Mouse (Mus musculus) gastrocnemius, adult 8-10 months (tissue): ENCODE measurements at regions not wholly inside any gene's neighbourhood (a gene's known extent, or its start where the extent isn't known, plus 50 kb on each side); places are given as distances from the start of the nearest gene placed in this dataset.
A peak's percentile ranks its signal among the peaks of the same experiment; 100 is the strongest.

Experiments
- DNase-seq, 2 experiments: peaks; one replicate each; pipeline ENCODE4 v3.0.0; 2022; ENCODE audit warnings: low spot score in 2 of 2

DNA sequence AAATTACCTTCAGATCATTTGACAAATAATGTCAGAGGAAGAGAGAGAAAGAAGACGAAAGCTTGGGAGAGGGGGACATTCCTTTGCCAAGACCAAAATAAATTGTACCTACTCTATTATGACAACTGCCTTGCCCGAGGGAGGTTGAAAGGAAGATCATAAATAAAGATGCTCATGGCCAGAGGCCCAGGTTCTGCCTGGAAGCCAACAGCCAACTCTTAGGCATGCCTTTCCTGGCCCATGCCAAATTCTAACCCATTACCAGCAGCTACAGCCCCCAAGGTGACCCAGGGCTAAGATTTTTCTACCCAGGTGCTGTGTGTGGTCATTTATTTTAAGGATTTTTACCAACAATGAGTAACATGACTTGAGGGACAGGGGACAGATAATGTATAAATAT lies 54.9 kb downstream of the Cbln1 start:
- no peak for DNase-seq

DNA sequence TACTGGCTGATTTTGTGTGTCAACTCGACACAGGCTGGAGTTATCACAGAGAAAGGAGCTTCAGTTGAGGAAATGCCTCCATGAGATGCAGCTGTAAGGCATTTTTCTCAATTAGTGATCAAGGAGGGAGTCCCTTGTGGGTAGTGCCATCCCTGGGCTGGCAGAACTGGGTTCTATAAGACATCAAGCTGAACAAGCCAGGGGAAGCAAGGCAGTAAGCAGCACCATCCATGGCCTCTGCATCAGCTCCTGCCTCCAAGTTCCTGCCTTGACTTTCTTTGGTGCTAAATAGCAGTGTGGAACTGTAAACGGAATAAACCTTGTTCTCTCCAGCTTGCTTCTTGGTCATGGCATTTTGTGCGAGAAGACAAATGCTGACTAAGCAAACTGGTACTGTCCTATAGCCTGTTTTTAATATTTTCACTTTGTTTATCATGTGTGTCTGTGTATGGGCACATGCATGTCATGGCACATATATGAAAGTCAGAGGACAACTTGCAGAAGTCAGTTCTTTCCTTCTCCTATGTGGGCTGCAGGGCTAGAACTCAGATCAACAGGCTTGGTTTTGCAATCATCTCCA lies 57.3 kb downstream of the Cbln1 start:
- no peak for DNase-seq

DNA sequence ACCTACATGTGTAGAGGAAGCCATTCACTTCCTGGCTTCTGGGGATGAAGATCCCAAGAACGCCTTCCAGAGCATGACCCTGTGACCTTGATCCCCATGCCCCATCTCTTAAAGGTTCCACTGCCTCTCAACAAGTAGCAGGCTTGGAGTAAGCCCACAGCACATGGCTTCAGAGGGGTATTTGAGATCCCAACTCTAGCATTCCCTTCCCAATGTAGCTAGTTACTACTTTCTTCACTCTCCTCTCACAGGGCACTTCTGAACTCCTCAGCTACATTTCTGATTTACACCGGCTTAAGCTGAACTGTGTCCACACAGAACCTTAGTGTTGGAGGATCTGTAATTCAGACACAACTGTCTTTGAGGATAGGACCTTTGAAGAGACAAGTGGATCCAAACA lies 83.4 kb downstream of the Cbln1 start:
- DNase-seq = no peak

DNA sequence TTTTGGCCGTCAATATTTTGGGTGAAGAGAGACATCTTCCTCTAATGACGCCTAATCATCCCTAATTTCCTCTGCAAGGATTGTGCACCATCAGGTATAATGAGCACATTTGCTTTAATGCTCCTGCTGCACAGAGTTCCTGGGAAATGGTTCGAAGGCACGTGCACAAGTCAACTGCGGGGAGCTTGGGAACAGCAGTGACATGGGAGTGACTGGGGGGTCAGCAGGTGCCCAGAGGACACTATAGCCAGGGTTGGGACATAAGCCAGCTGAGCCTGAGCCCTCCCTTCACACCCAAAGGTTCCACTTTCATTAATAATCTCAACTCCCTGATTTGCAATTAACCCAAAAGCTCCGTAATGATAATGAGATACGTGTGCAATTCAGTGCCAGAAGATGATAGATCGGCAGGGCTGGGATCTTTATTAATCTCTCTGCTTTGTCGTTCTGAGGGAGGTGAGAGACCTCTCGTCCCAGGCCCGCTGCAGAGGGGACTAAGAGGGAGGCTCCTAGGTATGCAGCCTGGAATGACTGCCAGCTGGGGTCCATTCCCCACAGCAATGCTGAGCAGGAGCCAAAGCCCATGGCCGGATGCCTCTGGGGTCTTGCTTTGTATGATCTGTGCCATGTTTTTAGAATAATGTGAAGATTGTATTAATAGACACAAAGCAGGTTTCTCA lies 88.7 kb downstream of the Cbln1 start:
- DNase-seq = no peak

DNA sequence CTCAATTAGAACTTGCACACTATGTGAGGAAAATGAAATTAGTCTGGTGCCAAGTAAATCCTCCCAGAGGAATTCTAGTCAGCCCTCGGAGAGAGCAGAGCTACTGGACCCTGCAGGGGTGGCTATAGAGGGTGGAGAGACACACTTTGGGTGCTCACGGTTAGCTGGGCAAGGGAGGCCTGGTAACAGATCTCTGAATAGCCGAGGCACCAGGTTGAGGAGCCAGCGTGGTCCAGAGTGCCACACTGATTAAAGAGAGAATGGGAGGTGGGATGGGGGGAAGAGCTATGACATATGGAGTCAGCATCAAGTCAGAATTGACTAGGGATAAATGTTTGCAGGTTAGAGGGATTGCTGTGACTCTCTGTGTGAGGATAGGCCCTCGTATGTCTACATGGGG lies 90.1 kb downstream of the Cbln1 start:
- no peak for DNase-seq

DNA sequence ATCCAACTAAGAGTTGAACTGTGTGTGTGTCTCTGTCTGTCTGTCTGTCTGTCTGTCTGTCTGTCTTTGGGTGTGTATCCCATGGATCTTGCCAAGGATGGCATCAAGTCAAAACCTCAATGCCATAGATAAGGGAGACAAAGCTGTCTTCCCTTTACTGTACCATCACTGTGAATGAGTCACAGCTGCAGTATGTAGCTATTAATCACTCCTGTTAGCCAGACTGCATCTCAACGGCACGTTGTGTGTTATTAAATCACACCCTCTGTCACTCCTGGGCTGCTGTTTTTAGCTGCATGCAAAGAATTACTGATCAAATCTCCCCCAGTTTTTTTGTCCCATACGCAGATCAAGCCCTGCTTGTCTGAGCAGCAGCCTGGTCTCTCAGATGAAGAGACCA lies 91.6 kb downstream of the Cbln1 start:
- DNase-seq = no peak

DNA sequence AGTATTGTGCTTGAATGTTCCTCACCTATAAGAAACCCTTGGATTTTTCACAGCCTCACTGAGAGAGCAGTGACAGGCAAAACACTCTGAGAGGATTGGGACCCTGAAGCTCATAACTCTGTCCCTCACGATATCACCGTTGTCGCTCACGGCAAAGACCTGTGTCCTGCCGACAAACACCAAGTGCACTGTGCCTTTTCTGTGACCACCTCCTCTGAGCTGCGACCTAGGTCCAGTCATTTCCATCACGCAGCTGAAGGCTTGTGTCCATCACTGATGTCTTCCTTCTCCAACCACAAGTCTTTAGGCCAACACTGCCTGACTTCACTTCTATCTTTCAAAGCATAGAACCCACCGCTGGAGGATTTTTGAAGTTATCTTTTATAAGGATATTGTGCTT lies 93.1 kb downstream of the Cbln1 start:
- DNase-seq = no peak

DNA sequence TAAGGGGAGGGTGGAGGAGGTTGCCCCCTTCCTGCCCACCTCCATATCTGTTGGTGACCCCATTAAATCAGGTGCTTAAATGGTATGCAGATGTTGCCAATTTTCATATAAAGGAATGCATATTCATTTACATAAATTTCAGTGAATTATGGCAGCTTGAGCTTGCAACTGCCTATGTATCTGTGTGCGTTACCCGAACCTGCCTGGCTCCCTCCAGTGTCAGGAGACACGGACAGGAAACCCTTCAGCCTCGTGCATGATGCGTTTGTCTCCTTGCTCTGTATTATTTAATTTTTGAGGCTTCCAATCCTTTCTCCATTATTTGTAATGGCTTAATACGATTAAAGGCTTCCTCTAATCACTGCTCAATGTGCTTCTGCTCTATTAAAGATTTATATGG lies 98.4 kb downstream of the Cbln1 start:
- no peak for DNase-seq

DNA sequence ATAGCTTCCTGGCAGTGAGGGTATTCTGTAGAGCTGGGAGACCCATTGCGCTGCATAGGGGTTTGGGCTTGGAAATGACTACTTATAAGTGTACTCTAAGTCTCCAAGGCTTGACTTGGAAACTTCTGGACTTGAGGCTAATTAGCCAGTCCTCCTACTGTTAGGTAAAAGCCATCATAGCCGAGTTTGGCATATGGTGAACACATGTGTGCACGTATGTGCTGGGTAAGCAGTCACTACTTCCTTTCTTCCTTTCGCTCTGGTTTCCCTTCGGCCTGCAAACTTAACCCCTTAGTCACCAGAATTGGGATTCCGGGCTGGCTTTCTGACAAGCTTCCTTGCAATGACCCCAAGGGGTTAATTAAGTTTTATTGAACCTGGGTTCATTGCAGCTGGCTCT lies 98.9 kb downstream of the Cbln1 start:
- no peak for DNase-seq

DNA sequence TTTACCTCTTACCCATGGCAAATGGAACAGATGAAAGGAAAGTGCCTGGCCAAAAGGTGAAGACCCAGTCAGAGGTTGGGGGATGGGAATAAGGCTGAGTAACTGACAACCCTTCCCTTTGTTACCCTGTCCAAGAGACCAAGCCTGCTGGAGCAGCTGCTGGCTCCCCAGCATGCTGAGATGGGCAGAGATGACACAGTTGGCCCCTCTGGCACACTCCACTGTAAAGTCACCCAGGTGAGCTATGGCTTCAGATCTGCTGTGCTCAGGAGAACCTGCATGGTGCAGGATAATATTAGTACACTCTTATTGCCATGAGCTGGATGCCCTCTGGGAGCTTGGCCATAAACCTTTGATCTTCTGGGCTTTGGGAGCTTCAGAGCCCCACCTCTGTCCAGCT lies 100.3 kb downstream of the Cbln1 start:
- no peak for DNase-seq

DNA sequence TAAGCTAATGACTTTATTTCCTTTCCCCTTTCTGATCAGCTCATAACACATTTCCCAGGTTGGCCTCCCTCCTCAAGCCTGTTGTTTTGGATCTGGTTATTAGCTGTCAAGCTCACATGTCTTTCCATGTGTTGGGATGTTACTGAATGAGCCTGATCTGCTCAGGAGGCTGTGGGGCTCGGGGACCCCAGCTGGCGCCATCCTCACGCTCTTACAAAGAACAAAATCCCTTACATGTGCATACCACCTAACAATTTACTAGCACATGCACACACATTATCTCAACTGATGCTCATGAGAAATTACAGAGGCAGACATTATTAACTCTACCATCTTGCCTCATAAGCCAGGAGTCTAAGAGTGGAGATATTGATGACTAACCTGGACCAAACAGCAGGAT lies 102.2 kb downstream of the Cbln1 start:
- DNase-seq = no peak

DNA sequence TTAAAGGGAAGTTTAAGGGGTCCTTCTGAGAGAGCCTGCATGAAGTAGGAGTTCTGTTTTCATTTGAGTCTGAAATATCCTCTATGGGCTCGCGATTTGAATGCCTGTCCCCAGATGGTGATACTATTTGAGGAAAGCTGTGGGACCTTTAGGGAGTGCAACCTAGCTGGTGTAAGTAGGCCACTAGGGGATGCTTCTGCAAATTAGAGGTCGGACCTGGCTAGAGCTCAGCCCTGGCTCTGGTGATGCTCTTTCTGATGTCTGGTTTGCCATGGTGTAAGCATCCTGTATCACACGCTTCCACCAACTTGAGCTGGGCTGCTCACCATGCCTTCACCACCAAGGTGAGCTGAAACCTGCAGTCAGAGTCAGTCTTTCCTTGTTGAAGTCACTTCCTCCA lies 121.9 kb downstream of the Cbln1 start:
- DNase-seq = no peak

DNA sequence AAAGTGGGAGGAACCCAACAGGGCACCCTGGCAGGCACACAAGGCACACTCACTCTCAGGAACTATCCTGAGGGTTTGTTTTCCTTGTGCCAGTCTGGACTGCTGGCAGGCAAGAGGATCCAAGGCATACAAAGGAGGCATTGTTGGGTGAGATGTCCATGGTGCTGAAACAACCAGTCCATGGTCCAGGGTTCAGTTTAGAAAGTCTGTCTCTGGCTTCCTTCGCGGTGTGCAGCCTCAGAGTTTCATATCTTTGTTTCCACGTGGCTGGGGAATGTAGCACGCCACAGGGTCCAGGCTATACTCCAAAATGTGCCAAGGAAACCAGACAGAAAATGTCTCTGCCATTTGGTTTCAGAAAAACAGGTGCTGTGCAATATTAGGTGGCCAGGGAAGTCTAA lies 122.6 kb downstream of the Cbln1 start:
- no peak for DNase-seq

DNA sequence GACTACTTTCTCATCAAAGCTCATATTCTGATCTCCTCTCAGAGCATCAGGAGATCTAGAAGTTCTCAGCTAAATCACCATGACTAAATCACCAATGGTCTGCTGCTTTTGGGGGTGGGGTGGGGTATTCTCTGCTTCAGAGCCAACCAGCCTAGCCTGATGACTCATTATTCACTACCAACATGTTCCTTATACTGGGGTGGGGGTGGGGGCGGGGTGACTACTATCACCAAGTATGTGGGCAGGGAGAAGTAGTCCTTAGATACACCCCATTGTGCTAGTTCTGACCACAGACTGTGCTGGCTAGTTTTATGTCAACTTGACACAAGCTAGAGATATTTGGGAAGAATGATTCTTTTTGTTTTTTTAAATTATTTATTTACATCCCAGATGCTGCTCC lies 143.0 kb downstream of the Cbln1 start:
- DNase-seq = no peak

DNA sequence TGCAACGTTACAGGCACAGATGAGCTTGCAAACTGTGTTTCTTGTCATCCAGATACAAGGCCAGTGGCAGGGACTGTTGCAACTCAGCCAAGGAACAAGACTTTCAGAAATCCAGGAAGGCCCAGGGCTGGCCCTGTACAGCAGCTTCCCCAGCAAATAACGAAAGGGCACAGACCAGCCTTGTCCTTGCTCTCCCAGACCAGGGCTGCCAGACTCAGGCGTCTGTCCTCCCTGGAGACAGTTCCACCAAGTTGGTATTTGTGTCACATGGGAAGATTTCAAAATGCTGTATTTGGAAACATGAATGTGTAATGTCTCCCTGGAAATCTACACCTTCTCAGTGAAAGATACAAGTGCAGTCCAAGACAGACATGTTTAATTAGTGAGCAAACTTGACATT lies 157.8 kb downstream of the Cbln1 start:
- DNase-seq = no peak

DNA sequence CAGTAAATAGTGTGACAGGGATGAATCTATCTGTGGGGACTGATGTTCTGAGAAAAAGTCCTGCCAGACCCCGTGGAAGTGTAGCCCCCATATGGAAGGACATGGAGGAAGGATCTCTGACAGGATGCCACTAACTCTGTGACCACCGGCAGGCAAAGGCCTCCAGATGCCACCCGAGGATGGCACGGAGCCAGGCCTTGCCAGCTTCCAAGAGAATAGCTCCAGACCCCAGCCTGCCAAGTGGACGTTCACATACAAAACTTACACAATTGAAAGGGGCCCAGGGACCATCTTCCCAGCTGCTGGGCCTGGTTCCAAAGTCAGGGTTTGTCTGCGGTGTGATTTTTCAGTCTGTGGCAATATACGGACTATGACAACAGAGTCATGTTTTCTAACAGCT lies 161.1 kb downstream of the Cbln1 start:
- peak in 1 of 2 experiments; percentile 9 for DNase-seq

DNA sequence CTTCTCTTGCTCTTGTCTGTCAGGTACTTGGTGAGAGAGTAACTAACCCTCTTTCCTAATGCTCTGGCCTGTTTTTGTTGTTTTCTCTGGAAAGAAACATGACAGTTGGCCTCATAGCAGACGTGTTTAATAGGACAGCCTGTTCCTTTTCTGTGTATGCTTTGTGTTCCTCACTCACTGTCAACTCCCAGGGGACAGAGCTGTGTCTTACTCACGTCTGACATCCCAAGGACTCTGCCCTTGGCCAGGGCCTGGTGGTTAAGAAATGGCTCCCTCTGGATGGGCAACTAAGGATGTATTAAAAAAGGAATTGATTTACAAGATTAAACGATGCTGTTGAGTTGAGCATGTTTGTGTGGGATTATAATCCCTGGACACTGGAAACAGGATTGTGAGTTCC lies 164.1 kb downstream of the Cbln1 start:
- DNase-seq = no peak

DNA sequence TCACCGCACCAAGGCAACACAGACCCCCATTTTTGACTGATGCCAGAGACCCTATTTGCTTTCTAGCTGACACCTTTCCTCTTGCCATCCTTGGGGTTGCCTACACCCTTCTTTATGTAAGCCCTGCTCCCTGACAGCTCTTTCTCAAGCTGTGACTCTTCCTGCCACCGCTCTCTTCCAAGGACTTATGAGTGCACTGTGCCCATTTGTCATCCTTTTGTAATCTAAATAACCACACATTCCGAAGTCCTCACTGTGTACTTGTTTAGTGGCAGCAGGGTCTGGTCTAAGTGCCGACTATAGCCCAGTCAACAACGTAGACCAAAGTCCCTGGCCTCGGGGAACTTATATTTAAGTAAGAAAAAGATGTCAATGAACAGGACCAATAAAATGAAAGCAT lies 167.4 kb downstream of the Cbln1 start:
- no peak for DNase-seq

DNA sequence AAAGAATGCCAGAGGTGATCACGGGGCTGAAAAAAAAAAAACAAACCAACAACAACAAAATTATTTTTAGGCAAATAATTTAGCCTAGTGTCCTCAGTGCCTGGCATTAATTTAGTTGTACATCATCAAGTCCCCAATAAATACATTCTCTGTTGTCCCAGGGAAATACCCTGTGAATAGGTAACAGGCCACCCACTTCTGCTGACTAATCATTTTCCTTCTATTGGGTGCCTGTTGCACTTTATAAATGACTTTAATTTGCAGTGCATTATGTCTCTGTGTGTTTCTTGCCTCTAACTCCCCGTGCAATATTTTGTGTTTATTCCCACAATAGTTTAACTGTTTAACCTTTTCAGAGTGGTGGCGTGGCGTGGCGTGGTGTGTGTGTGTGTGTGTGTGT lies 168.9 kb downstream of the Cbln1 start:
- DNase-seq = no peak

DNA sequence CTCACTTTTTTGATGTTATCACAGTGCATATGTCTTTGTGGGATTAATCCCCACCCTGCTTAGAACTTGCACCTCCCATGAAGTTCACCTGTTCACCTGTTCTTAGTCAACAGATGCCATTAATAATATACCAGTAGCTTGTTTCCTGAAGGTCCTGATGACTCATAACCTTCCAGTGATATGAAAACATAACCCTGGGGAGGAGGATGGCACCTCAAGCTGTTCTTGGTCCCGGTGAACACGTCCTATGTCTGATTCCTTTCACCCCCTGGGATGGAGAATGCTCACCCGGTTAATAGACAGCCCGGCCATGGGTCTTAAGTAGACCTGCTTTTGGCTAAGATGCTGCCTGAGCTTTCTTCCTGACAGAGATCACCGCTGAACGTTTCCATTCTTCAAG lies 174.6 kb downstream of the Cbln1 start:
- DNase-seq = no peak

DNA sequence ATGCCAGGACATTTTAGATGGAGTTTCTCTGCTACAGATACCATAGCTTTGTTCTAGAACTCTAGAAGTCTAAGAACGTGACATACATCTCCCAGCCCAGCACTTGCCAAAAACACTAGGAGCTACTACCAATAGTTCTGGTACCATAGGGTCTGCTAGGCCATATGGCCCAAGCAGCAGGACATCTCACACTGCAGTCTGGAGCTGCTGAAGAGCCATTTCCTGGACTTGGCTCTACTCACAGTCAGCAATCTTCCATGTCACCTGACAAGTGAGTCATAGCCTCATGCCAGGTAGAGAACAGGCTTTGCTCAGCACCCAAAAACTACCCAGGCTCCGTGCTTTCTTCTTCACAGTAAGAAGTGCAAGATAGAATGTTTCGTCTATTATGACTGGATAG lies 175.1 kb downstream of the Cbln1 start:
- DNase-seq = no peak

DNA sequence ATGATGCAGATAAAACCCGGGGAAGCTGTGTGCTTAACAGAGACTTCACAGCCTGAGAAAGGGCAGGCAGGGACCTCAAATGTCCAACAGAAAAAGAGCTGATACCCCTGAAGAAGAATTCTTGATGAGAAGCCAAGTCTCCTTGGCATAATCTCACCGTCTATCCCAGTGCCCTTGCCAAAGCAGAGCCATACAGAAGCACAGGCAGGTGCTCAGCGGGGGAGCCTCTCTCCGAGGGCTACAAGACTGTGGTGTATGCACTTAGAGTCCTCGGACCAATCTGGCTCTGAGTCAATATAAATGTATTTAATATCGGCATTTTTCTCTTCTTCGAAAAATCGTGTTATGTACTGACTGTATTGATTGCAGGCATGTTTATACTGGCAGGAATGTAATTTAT lies 186.3 kb downstream of the Cbln1 start:
- no peak for DNase-seq

DNA sequence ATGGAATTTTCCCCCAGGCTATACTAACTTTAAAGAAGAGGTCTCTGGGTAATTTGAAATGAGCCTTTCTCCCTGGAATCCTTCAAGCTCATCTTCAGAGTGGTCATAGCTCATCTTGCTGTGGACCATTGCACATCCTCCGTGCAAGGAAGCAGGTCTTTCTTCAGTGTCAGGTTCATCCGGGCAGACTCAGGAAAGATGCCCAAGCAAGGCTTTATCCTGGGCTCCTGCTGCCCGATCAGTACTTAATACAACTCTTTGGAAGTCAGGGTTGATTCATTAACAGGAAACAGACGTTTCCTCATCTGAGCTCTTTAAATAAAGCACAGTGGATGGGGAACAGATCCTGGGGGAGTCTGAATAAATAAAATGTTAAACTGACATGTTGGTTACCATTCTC lies 188.1 kb downstream of the Cbln1 start:
- DNase-seq = no peak

DNA sequence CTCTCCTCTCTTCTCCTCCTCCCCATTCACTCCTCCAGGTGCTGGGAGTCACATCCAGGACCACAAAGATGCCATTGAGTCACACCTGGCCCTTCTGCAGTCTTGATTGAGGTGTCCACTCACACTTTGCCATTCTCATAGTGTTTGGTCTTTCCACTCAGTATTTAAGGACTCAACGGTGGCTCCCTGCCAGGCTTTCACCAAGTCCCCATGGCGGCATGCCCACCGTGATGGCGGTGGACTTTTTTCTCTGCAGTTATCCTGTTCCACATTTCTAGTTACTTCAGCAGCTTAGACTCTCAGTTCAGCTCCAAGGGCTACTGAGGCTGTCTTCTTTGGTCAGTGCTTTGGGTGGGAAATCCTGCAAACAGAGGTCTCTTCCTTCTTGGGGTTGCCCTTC lies 189.9 kb downstream of the Cbln1 start:
- no peak for DNase-seq
